Mouse (Mus musculus) frontal cortex, adult (tissue): ENCODE measurements at regions not wholly inside any gene's neighbourhood (a gene's known extent, or its start where the extent isn't known, plus 50 kb on each side); places are given as distances from the start of the nearest gene placed in this dataset.

Experiments used
- ATAC-seq: cut with Nextera tagmentation; 2 replicates; pipeline ENCODE4 v1.9.2; 2017; ENCODE audit warnings: mild to moderate bottlenecking, moderate library complexity, mixed read lengths; ENCODE audit not compliant: low TSS enrichment

DNA sequence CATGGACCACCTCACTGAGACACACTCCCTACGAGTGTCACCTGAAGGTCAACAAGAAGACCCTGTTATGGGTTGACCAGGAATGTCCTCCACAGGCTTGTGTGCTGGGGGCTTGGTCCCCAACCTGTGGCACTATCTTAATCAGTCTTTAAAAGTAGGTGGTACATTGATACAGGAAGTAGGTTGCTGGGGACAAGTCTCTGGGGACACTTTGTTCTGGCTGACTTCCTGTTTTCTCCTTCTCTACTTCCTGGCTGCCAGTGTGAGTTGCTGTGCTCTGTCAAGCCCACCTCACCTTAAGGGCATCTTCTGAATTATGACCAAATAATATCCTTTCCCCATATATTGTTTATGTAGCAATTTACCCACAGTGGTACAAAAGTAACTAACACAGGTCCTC is 96.1 kb downstream of the Cct6b start:
- no peak for ATAC-seq

- ATAC-seq, result peak; percentile 87
Measured at GRCm38 (mm10) chr11:82664076-82664475, 100.0 kb downstream of the Cct6b start.

- no peak for ATAC-seq
Measured at GRCm38 (mm10) chr11:82662086-82662485, 102.0 kb downstream of the Cct6b start.

DNA sequence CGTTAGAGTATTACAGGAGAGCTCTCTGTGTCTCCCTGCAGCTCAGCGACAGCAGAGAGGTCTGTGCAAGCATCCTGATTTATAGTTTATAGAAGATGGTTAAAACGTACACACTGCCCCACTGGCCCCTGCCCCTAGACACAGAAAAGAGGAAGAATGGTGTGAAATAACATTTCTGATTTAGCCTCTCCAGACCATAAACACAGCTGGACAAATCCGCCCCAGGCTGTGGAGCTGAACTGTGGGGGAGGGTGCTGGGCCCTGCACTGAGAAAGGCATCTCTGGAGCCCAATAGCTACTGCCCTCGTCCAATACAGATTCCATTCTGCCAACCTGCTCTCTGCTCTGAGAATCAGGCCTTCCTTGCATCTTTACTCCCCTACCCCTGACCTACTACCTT is 112.4 kb downstream of the Cct6b start:
- no peak for ATAC-seq

- no peak for ATAC-seq
Measured at GRCm38 (mm10) chr11:82638513-82638912, 125.6 kb downstream of the Cct6b start.

GRCm38 (mm10) chr11:82632191-82632590 is 131.9 kb downstream of the Cct6b start:
- ATAC-seq, result no peak

DNA sequence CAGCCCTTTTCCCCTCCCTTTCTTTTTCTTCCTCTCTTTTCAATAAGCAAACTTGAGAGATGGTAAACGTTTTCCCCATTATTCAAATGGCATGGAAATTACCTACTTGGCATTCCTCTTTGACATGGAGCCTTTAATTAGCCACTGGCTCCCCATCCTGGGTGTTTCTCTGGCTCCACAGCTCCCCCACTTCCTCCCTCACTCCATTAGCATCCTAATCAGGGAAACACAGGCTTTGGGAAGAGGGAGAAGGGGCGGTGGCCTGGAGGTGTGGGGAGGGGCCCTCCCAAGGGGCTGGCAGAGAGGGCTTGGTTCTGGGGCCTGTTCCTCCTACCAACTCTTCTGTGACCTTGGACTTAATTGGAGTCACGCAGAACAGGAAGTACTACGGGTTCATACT is 132.7 kb downstream of the Cct6b start:
- ATAC-seq, result peak; percentile 34; the same call in 1 of the 2 replicates

GRCm38 (mm10) chr11:82626501-82627111 is 137.5 kb downstream of the Cct6b start:
- no peak for ATAC-seq

GRCm38 (mm10) chr11:82621061-82621460 is 143.1 kb downstream of the Cct6b start:
- ATAC-seq, result no peak

DNA sequence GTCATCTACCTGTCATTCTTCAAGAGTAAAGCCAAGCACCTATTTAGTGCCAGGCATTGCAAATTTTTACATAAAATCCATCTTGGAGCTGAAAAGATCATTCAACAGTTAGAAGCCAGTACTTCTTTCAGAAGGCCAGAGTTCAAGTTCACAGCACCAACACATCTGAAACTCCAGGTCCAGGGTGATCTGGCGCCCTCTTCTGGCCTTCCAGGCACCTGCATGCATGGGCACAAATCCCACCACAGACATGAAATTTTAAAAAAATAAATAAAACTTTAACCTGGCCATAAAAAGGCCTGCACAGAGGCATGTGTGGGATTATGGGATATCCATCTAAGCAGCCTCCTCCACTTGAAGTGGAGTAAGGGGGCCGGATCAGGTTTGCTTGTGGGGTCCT is 144.7 kb downstream of the Cct6b start:
- no peak for ATAC-seq

DNA sequence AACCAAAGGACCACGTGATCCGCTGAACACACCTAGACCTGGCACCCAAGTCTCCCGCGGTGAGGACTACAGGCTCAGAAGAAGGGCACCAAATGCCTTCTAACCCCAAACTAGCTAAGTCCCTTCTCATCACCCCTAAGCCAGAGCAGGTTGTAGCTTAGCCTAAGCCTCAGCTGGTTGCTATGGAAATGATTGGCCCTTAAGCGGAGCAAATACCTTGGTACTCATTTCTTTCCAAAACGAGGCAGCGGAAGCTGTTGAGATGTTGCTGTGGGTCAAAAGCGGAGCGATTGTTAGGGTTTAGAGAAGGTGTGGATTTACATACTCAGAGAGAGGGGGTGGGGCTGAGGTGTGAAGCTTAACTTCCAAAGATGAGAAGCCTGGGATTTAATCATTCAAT is 145.7 kb downstream of the Cct6b start:
- ATAC-seq, result no peak

GRCm38 (mm10) chr11:82616856-82617255 is 147.3 kb downstream of the Cct6b start:
- ATAC-seq, result no peak

DNA sequence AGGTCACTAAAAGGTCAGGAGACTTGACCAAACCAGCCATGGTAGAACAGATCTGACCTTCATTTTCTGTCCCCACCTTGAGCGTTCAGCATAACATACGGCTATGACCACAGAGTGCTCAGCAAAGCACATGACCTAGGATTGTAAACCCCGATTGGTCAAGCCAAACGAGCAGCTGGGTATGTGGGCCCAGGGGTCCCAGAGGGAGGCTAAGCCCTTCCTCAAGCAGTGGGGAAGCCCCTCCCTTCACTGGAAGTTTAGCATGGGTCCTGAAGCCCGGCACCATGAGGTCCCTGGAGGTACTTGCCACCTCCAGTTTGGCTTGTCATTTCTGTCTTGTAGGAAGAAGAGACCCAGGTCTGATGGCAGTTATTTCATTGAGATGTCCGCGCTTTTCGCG is 149.8 kb downstream of the Cct6b start:
- ATAC-seq, result no peak

DNA sequence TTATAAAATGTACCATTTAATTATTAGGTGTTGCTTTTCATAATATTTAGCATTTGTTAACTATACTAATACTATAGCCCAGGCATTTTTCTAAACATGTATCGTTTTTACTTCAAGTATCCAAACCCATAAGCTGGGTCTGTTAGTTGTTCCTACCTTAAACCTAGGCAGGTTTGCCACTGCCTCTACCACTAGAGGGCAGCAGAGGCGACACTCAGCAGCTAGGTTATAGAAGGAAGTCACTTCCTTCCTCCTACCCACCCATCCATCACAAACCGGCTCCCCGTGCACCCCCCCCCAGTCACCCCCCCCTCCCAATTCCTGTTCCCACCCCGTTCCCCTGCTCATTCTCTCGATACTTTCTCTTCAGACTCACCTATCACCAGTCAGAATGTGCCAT is 150.6 kb downstream of the Cct6b start:
- ATAC-seq, result 0 out of 2 replicates have a peak, but pooled peaks have one; percentile 50

GRCm38 (mm10) chr11:82612026-82612425 is 152.1 kb downstream of the Cct6b start:
- ATAC-seq, result peak; percentile 29; the same call in 1 of the 2 replicates

- peak; percentile 86 for ATAC-seq
Measured at GRCm38 (mm10) chr11:82608963-82609362, 155.2 kb downstream of the Cct6b start.

DNA sequence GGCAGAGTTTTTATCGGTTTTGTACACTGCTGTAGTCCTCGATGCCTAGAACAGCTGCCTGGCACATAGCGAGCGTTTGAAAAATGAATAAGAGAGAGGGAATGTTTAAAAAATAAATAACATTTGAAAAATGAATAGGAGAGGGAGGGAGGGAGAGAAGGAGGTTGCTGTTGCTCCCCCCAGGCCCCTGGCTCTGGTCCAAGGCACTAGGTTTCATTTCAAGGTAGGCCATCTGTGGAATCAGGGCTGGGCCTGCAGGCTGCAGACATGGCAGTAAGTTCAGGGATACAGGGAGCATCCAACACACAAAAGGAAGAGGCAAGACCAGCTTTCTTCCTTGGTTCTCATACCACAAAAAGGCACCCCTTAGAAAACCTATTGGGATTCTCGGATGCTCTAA is 156.5 kb downstream of the Cct6b start:
- ATAC-seq, result no peak

DNA sequence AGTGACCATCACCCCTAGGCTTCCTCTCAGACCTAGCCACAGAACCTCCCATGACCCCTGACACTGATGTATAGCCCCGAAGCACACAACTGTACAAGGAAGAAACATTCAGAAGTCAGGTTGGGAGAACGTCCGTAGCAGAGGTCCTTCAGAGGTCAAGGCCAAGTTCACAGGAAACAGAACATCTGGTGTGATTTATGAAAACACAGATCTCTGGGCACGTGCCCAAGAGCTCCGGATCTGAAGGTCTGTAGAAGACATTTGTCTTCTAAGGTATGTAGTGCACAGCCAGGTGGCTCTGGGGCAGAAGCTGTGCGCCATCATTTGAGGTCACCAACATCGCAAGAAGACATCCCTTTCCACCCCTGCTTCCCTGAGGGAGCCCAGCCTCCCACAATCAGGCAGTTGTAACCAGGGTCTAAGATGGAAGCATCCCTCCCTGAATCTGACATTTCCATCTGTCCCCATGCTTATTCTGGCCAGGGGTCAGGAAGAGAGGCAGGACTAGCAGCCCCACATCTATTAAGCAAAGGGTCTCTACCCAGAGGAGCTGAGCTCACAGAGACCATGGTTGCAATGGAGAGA is 159.8 kb downstream of the Cct6b start:
- no peak for ATAC-seq

- peak; percentile 70 for ATAC-seq
Measured at GRCm38 (mm10) chr11:82602818-82603217, 161.3 kb downstream of the Cct6b start.

- ATAC-seq, result no peak
Measured at GRCm38 (mm10) chr11:82602250-82602649, 161.9 kb downstream of the Cct6b start.

- no peak for ATAC-seq
Measured at GRCm38 (mm10) chr11:82600151-82600550, 164.0 kb downstream of the Cct6b start.

GRCm38 (mm10) chr11:82597757-82598156 is 166.4 kb downstream of the Cct6b start:
- no peak for ATAC-seq

DNA sequence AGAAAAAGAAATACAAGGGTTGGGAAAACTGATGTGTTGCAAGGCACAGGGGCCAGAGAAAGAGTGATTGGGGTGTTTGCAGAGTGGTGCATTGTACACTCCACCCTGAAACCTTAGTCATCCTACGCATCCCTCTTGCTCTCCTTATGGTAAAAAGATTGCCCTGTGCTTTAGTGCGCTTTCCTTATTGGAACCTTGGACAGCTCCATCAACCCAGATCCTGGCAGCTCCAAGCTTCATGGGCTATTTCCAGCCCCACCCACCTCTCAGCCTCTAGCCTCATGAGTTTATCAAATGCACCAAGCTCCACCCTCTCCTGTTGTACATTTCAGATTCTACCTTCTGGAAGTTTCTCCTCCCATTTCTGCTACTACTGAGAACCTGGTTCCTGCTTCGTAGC is 167.3 kb downstream of the Cct6b start:
- ATAC-seq, result peak; percentile 87

DNA sequence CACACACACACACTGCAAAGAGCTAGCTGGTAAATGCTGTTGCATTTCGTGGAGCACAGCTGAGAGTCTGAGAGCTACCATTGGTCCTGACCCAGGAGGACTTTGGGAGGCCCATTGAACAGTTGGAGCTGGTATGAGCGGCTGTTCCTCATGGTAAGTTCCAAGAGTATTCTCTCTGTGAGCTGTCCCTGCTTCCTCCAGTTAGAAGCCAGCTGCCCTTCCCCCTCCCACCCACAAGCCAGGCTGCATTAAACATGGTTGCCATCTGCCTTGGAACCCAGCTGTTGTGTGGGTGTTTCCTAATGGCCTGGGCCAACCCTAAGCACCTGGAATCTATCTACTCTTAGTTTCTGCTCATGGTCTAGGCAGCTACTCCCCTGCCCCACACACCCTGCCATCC is 174.4 kb downstream of the Cct6b start:
- peak; percentile 52; the same call in 1 of the 2 replicates for ATAC-seq
